14 mouse cellular contexts compared by ENCODE assay signal in genomic region chr2:31018519-31018918, GRCm38 (mm10).
"Had no signal": no experiment of that assay in that cellular context is flagged by ENCODE, and none has a peak within 500 bp of the region (broad histone marks: within the 10 kb centered on the region; RNA-seq: fewer than 3 reads in every experiment).

No protein-coding gene starts in this region.

- H3K9ac ChIP-seq: limb, embryonic 15.5 days; liver, embryonic 12.5 days; lung, embryonic 15.5 days; midbrain, embryonic 13.5 days; neural tube, embryonic 15.5 days had no signal

- H3K27ac ChIP-seq: kidney, postnatal 0 days; layer of hippocampus, adult 2 months; left cerebral cortex, adult 2 months; limb, embryonic 15.5 days; liver, embryonic 12.5 days; lung, embryonic 15.5 days; midbrain, embryonic 13.5 days; neural tube, embryonic 15.5 days had no signal

- H3K9me3 ChIP-seq: limb, embryonic 15.5 days; liver, embryonic 12.5 days; lung, embryonic 15.5 days; midbrain, embryonic 13.5 days; neural tube, embryonic 15.5 days had no signal

- H3K4me1 ChIP-seq: limb, embryonic 15.5 days; liver, embryonic 12.5 days; lung, embryonic 15.5 days; midbrain, embryonic 13.5 days; neural tube, embryonic 15.5 days had no signal

- H3K4me2 ChIP-seq: limb, embryonic 15.5 days; liver, embryonic 12.5 days; lung, embryonic 15.5 days; midbrain, embryonic 13.5 days; neural tube, embryonic 15.5 days had no signal

- H3K27me3 ChIP-seq: limb, embryonic 15.5 days; liver, embryonic 12.5 days; lung, embryonic 15.5 days; midbrain, embryonic 13.5 days; neural tube, embryonic 15.5 days had no signal

- DNase-seq: kidney, postnatal 4 days; lung, postnatal 14 days; right cerebral cortex, adult 18-20 months; right cerebral cortex, postnatal 25 days; thymus, postnatal 36 days had no signal

- H3K4me3 ChIP-seq: layer of hippocampus, adult 2 months; left cerebral cortex, adult 2 months; limb, embryonic 15.5 days; liver, embryonic 12.5 days; lung, embryonic 15.5 days; midbrain, embryonic 13.5 days; myocyte; neural tube, embryonic 15.5 days had no signal

- ATAC-seq: midbrain, embryonic 13.5 days had no signal
